Mouse (Mus musculus): Measurements from ENCODE around the gene Adarb1.

DNA sequence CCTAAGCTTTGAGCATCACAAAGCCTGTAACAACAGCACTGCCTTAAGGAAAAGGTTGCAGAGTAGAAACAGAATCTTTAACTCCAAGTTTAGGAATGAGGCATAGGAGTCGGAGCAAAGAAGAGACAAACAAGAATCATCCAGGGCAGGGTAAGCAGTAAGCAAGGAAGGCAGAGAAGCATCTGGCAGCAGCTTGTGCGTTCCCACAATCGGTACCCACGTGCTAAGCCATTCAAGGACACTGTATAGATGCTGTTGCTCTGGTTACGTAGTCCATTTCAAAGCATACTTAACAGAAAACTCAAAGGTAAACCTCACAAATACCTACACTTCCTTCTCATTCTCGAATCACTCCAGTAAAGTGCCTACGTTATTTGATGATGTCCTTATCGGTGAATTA lies 35.0 kb downstream of the Adarb1 start:
- TF ChIP-seq CTCF (IDR thresholded peaks at IDR 0.05; ENCODE audit: low read depth) (no peak), EP300 (IDR thresholded peaks at IDR 0.05; ENCODE audit: low read depth) (no peak)

All from liver, embryonic 14.5 days (tissue).